Mouse (Mus musculus): ENCODE results near the gene Apol7b. TPM values are rescaled to one million over a fixed set of nuclear protein-coding genes. Genes with fewer than 3 reads are reported as not detected.

Gene Apol7b
- total RNA-seq (2023), result not detected in 2 replicates

GRCm38 (mm10) chr15:77447392-77447791, at the start of gene Apol7b:
Apol7b (minus strand) TSS chr15:77447492.

GRCm38 (mm10) chr15:77476693-77477092, 29.4 kb upstream of the Apol7b start, which contains the start of gene Apol10a:
Apol10a (plus strand) TSS chr15:77477047.

GRCm38 (mm10) chr15:77411035-77411434, 36.3 kb downstream of the Apol7b start, which contains the start of gene Apol9a:
Apol9a (minus strand) TSS chr15:77411135.

GRCm38 (mm10) chr15:77399027-77399426, 48.3 kb downstream of the Apol7b start, which contains the start of gene Apol7a:
Apol7a (minus strand) TSS chr15:77399110.

Other genes with a start within 250 kb of the Apol7b start
- gene Rbfox2, start 140.5 kb downstream of the Apol7b start, total RNA-seq (2023), result 0.44 TPM in 1 of 2 replicates, not detected in the other
- not detected in 2 replicates for gene Apol7a, start 48.4 kb downstream of the Apol7b start, total RNA-seq (2023)
- gene Apol9a, start 36.4 kb downstream of the Apol7b start, total RNA-seq (2023), result not detected in 2 replicates
- gene Apol10a, start 29.6 kb upstream of the Apol7b start, total RNA-seq (2023), result not detected in 2 replicates
- gene Apol11a, start 60.8 kb upstream of the Apol7b start, total RNA-seq (2023), result not detected in 2 replicates
- not detected in 2 replicates for gene Apol7c, start 85.8 kb upstream of the Apol7b start, total RNA-seq (2023)
- gene 1700025B11Rik, start 114.4 kb upstream of the Apol7b start, total RNA-seq (2023), result not detected in 2 replicates
- not detected in 2 replicates for gene Apol10b, start 148.6 kb upstream of the Apol7b start, total RNA-seq (2023)
- not detected in 2 replicates for gene Gm36245, start 151.8 kb upstream of the Apol7b start, total RNA-seq (2023)
- gene Apol11b, start 195.8 kb upstream of the Apol7b start, total RNA-seq (2023), result not detected in 2 replicates

All from neutrophil, adult 65 days (primary cell).